Mouse (Mus musculus) CH12.LX (cell line): ENCODE data around the gene Mroh2a.

Source experiments
- CTCF ChIP-seq, 2 experiments: IDR thresholded peaks in 1 of 2; conservative IDR thresholded peaks in 1 of 2; 2 replicates each; pipeline ENCODE4 v1.5.1; 2011 to 2012; ENCODE audit warnings: low read depth in 2 of 2, low read length in 2 of 2, improper control_type of control experiment in 1 of 2, inconsistent platforms in 1 of 2, mild to moderate bottlenecking in 1 of 2, moderate library complexity in 1 of 2
- EP300 ChIP-seq: IDR thresholded peaks from 2 replicates; pipeline ENCODE4 v1.6.1; 2011; ENCODE audit warnings: low read length, improper control_type of control experiment
- HCFC1 ChIP-seq: IDR thresholded peaks from 2 replicates; pipeline ENCODE4 v1.6.1; 2012; ENCODE audit warnings: low read depth, mild to moderate bottlenecking, inconsistent platforms, low read length, improper control_type of control experiment
- MAX ChIP-seq: IDR thresholded peaks from 2 replicates; pipeline ENCODE4 v1.6.1; 2011; ENCODE audit warnings: low read length, improper control_type of control experiment
- MAZ ChIP-seq: IDR thresholded peaks from 2 replicates; pipeline ENCODE4 v1.6.1; 2012; ENCODE audit warnings: low read depth, mild to moderate bottlenecking, inconsistent platforms, low read length, improper control_type of control experiment, moderate library complexity
- MEF2A ChIP-seq: IDR thresholded peaks from 2 replicates; pipeline ENCODE4 v1.6.1; 2014; ENCODE audit warnings: low read depth, mild to moderate bottlenecking, inconsistent platforms, low read length, improper control_type of control experiment, borderline replicate concordance
- POLR2AphosphoS2 ChIP-seq: IDR thresholded peaks from 2 replicates; pipeline ENCODE4 v1.6.1; 2011; ENCODE audit warnings: low read depth, low read length, improper control_type of control experiment
- SMC3 ChIP-seq: IDR thresholded peaks from 2 replicates; pipeline ENCODE4 v1.6.1; 2011; ENCODE audit warnings: low read depth, low read length, improper control_type of control experiment

DNA sequence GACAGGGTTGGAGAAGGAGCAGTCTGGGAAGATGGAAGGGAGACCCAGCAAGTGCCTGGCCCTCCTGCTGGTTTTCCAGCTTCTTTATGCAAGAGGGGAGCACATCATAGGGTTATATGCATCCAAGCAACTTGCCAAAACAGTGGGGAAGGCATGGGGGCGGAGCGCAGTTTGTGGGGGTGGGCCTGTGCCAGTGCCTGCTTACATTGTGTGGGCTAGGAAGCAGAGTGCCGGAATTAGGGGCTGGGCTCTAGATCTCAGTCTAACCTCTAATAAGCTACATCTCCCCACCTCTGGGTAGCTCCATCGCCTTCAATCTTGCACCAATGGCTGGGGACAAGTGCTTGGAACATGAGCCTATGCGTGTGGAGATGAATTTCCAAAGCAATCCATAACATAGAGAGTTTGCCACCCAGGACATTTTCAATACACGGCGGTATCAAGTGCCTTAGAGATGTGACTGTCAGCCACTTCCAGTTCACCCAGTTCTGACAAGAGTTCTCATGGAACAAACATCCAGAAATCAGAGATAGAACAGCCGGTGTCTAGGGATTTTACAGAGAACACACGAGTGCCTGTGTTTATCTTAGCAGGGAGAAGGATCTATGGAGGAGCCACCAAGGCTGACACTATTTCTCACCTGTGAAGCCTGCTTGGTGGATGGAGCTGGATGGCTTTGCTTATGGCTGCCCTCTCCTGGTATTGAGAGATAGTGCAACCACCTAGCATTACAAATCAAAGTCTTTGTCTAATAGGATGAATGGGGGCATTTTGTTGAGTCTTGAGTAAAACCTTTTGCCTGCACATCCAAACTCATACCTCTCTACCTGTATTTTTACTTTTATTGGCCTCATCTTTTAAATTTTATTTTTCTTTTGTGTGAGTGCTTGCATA, 74.6 kb downstream of the Mroh2a start:
- TF ChIP-seq MAX (no peak), POLR2AphosphoS2 (no peak), CTCF (conservative IDR thresholded peaks at IDR 0.05 in 1 of 2, IDR thresholded peaks at IDR 0.05 in 1 of 2; ENCODE audit: low read depth in 2 of 2, low read length in 2 of 2) (peak in 1 of 2 experiments; percentile 72; a peak in 2 of 4 replicates), HCFC1 (no peak), EP300 (no peak), MEF2A (no peak), MAZ (no peak), SMC3 (peak; percentile 52)
